Mouse (Mus musculus) layer of hippocampus, adult 8-10 months (tissue): ENCODE data around the gene Prss50. TPM values are rescaled to one million over a fixed set of nuclear protein-coding genes. Genes with fewer than 3 reads are reported as not detected.

Experiments
- DNase-seq, 2 experiments: peaks; one replicate each; pipeline ENCODE4 v3.0.0; 2022; ENCODE audit warnings: low spot score in 2 of 2
- total RNA-seq, 4 experiments: library from RNA; stranded (reverse); gene quantifications; 2 replicates each; pipeline ENCODE4 v1.2.4; 2022

Gene Prss50
- total RNA-seq, 4 experiments from 2014 or later, result 0.60 to 2.1 (median 1.4) TPM

GRCm38 (mm10) chr9:110901204-110901603 lies 43.4 kb downstream of the Prss50 start:
- DNase-seq, result no peak

- DNase-seq, result no peak
Measured at GRCm38 (mm10) chr9:110902271-110902670, 44.5 kb downstream of the Prss50 start.

- DNase-seq, result no peak
Measured at GRCm38 (mm10) chr9:110907201-110907837, 49.6 kb downstream of the Prss50 start.

GRCm38 (mm10) chr9:110907838-110908630 lies 50.3 kb downstream of the Prss50 start:
- no peak for DNase-seq

- no peak for DNase-seq
Measured at GRCm38 (mm10) chr9:110908631-110909016, 50.9 kb downstream of the Prss50 start.

- no peak for DNase-seq
Measured at GRCm38 (mm10) chr9:110909371-110909967, 51.7 kb downstream of the Prss50 start.

Other genes starting within 250 kb of the Prss50 start
- gene Nradd, start 233.5 kb upstream of the Prss50 start, total RNA-seq, result 1 to 10 TPM; 2.0 to 4.6 (median 3.0) TPM
- 10 to 100 TPM; 15.1 to 18.5 (median 18.1) TPM for gene Nbeal2, start 203.8 kb upstream of the Prss50 start, total RNA-seq
- 10 to 100 TPM; 46.4 to 61.2 (median 57.8) TPM for gene Ccdc12, start 201.5 kb upstream of the Prss50 start, total RNA-seq
- gene Myl3, start 116.1 kb upstream of the Prss50 start, total RNA-seq, result 1 to 10 TPM in 1 of 4 experiments, under 1 TPM in 1, not detected in 2; 0.74 to 1.9 TPM
- gene Pth1r, start 110.8 kb upstream of the Prss50 start, total RNA-seq, result 10 to 100 TPM in 1 of 4 experiments, 1 to 10 TPM in 3; 6.1 to 10.5 (median 8.7) TPM
- gene Prss42, start 59.8 kb upstream of the Prss50 start, total RNA-seq, result not detected
- not detected for gene Prss44, start 44.0 kb upstream of the Prss50 start, total RNA-seq
- under 1 TPM in 2 of 4 experiments, not detected in 2; 0.23 to 0.39 TPM for gene Prss43, start 31.3 kb upstream of the Prss50 start, total RNA-seq
- under 1 TPM in 3 of 4 experiments, not detected in 1; 0.35 to 0.63 (median 0.55) TPM for gene Prss45, start 23.4 kb upstream of the Prss50 start, total RNA-seq
- not detected for gene Prss46, start 13.5 kb upstream of the Prss50 start, total RNA-seq
- 10 to 100 TPM in 3 of 4 experiments, 1 to 10 TPM in 1; 8.0 to 14.7 (median 13.7) TPM for gene Als2cl, start 21.9 kb downstream of the Prss50 start, total RNA-seq
- 1 to 10 TPM; 2.4 to 3.6 (median 2.8) TPM for gene Tmie, start 22.1 kb downstream of the Prss50 start, total RNA-seq
- not detected for gene Fam240a, start 58.9 kb downstream of the Prss50 start, total RNA-seq
- gene Tdgf1, start 88.2 kb downstream of the Prss50 start, total RNA-seq, result 1 to 10 TPM in 1 of 4 experiments, under 1 TPM in 2, not detected in 1; 0.62 to 1.2 (median 0.74) TPM
- gene Lrrc2, start 93.6 kb downstream of the Prss50 start, total RNA-seq, result 1 to 10 TPM; 1.3 to 2.0 (median 1.8) TPM
- under 1 TPM in 3 of 4 experiments, not detected in 1; 0.36 to 0.54 (median 0.40) TPM for gene Rtp3, start 132.6 kb downstream of the Prss50 start, total RNA-seq
- gene Ltf, start 161.3 kb downstream of the Prss50 start, total RNA-seq, result not detected
- 1 to 10 TPM in 2 of 4 experiments, under 1 TPM in 2; 0.62 to 4.0 (median 1.2) TPM for gene Ccrl2, start 199.6 kb downstream of the Prss50 start, total RNA-seq